Mouse (Mus musculus) spleen, adult 2 months (tissue): ENCODE data around the gene Elf2. TPM values are rescaled to one million over a fixed set of nuclear protein-coding genes. Genes with fewer than 3 reads are reported as not detected.
"Not testable (repeated sequence)": the region's sequence is repeated elsewhere in the genome, so short reads cannot be mapped to it uniquely, and the experiment has no call there.

Experiments
- DNase-seq, 2 experiments: peaks; one replicate each; pipeline versions ENCODE4 v3.0.0 to v3.0.0-alpha.2; 2012 to 2021; ENCODE audit warnings: low spot score in 2 of 2, low read depth in 1 of 2
- H3K27ac ChIP-seq: fragments of 200-500 bp; 2 replicates; pipeline ENCODE4 v1.5.1; 2012; ENCODE audit warnings: low read length, inconsistent platforms; ENCODE audit not compliant: insufficient read depth
- H3K27me3 ChIP-seq: fragments of 200-500 bp; 2 replicates; pipeline ENCODE4 v1.6.1; 2012; ENCODE audit warnings: mild to moderate bottlenecking, moderate library complexity, low read length, inconsistent platforms; ENCODE audit not compliant: control insufficient read depth, insufficient read depth
- H3K36me3 ChIP-seq: fragments of 200-500 bp; 2 replicates; pipeline ENCODE4 v1.6.1; 2012; ENCODE audit warnings: mild to moderate bottlenecking, low read length, inconsistent platforms; ENCODE audit not compliant: control insufficient read depth, insufficient read depth
- H3K4me1 ChIP-seq: fragments of 200-500 bp; 2 replicates; pipeline ENCODE4 v1.6.1; 2011; ENCODE audit warnings: inconsistent platforms; ENCODE audit not compliant: control insufficient read depth, insufficient read depth, insufficient read length
- H3K4me3 ChIP-seq: fragments of 200-500 bp; 2 replicates; pipeline ENCODE4 v1.5.1; 2011; ENCODE audit warnings: mild to moderate bottlenecking, inconsistent platforms; ENCODE audit not compliant: insufficient read depth, insufficient read length; ENCODE audit errors: extremely low read depth
- CTCF ChIP-seq: fragments of 200-500 bp; IDR thresholded peaks from 2 replicates; pipeline ENCODE4 v1.5.1; 2011; ENCODE audit warnings: mild to moderate bottlenecking, inconsistent platforms; ENCODE audit not compliant: insufficient read depth, insufficient read length, insufficient replicate concordance; ENCODE audit errors: extremely low read depth
- POLR2A ChIP-seq: fragments of 200-500 bp; IDR thresholded peaks from 2 replicates; pipeline ENCODE4 v1.6.1; 2011; ENCODE audit warnings: low read depth, low read length, inconsistent platforms
- WGBS: fragments of 180-500 bp; shearing (Covaris S2); methylation state at CpG from one replicate; pipeline ENCODE4 v1.1.7; 2018; 5-methylcytosine and 5-hydroxymethylcytosine counted together
- polyA plus RNA-seq: library from polyadenylated mRNA; depleted of rRNA; stranded (reverse); fragments of >200 nt; gene quantifications from 2 replicates; pipeline ENCODE4 v1.2.3, GENCODE M21; 2012

Gene Elf2
- polyA plus RNA-seq, 1 experiment: 36.6 TPM

- Histone ChIP-seq H3K27ac (no peak overlapping the region), H3K36me3 (peaks cover 14% of the 10 kb centered on the region), H3K4me1 (no peaks in the 10 kb centered on the region; the same call in 1 of the 2 replicates), H3K27me3 (no peaks in the 10 kb centered on the region), H3K4me3 (no peak overlapping the region)
- DNase-seq: no peak
- no peak for TF ChIP-seq CTCF
- TF ChIP-seq POLR2A: no peak
- 95% methylated on average over 7 of the region's 7 CpGs for WGBS
Observed at GRCm38 (mm10) chr3:51322326-51322725, 18.1 kb downstream of the Elf2 start.

GRCm38 (mm10) chr3:51321141-51321540 lies 19.3 kb downstream of the Elf2 start:
- 92% methylated on average over 5 of the region's 5 CpGs for WGBS
- no peaks in the 10 kb centered on the region for H3K27me3 ChIP-seq
- H3K4me3 ChIP-seq: no peak overlapping the region
- no peak for TF ChIP-seq POLR2A
- TF ChIP-seq CTCF: no peak
- no peak for DNase-seq
- no peaks in the 10 kb centered on the region for H3K4me1 ChIP-seq
- H3K27ac ChIP-seq: no peak overlapping the region
- peaks cover 14% of the 10 kb centered on the region for H3K36me3 ChIP-seq

- H3K27ac ChIP-seq, H3K27me3 ChIP-seq, H3K4me1 ChIP-seq, DNase-seq, H3K4me3 ChIP-seq: not testable (repeated sequence)
- 91% methylated on average over 3 of the region's 3 CpGs for WGBS
- peaks cover 13% of the 10 kb centered on the region for H3K36me3 ChIP-seq
Observed at GRCm38 (mm10) chr3:51318053-51318452, 22.4 kb downstream of the Elf2 start.

- no peak for TF ChIP-seq POLR2A
- TF ChIP-seq CTCF: no peak
- H3K36me3 ChIP-seq: peaks cover 8% of the 10 kb centered on the region
Observed at GRCm38 (mm10) chr3:51316876-51317275, 23.6 kb downstream of the Elf2 start.

GRCm38 (mm10) chr3:51311638-51312037 lies 28.8 kb downstream of the Elf2 start:
- Histone ChIP-seq H3K4me3 (no peak overlapping the region), H3K27ac (no peak overlapping the region), H3K27me3 (no peaks in the 10 kb centered on the region), H3K4me1 (no peaks in the 10 kb centered on the region), H3K36me3 (peaks cover 4% of the 10 kb centered on the region)
- DNase-seq: no peak
- TF ChIP-seq CTCF (no peak), POLR2A (no peak)
- WGBS: 31% methylated on average over 9 of the region's 9 CpGs

More at GRCm38 (mm10) chr3:51316876-51317275, 23.6 kb downstream of the Elf2 start:
- H3K27ac ChIP-seq: no peak overlapping the region
- no peak overlapping the region for H3K4me3 ChIP-seq
- no peaks in the 10 kb centered on the region for H3K27me3 ChIP-seq
- no peaks in the 10 kb centered on the region for H3K4me1 ChIP-seq
- DNase-seq: no peak
- WGBS: 87% methylated on average over 10 of the region's 10 CpGs

- H3K4me1 ChIP-seq: no peaks in the 10 kb centered on the region
- 85% methylated on average over 7 of the region's 7 CpGs for WGBS
- no peak for TF ChIP-seq CTCF
- TF ChIP-seq POLR2A: no peak
- H3K27ac ChIP-seq: no peak overlapping the region
- H3K4me3 ChIP-seq: no peak overlapping the region
- peaks cover 7% of the 10 kb centered on the region for H3K36me3 ChIP-seq
- no peaks in the 10 kb centered on the region for H3K27me3 ChIP-seq
- no peak for DNase-seq
Observed at GRCm38 (mm10) chr3:51310098-51310497, 30.4 kb downstream of the Elf2 start.

- Histone ChIP-seq H3K4me1 (no peaks in the 10 kb centered on the region; the same call in 1 of the 2 replicates), H3K36me3 (peaks cover 7% of the 10 kb centered on the region), H3K4me3 (no peak overlapping the region), H3K27ac (no peak overlapping the region), H3K27me3 (no peaks in the 10 kb centered on the region)
- no peak for TF ChIP-seq CTCF
- TF ChIP-seq POLR2A: no peak
- DNase-seq: no peak
- 85% methylated on average over 2 of the region's 2 CpGs for WGBS
Observed at GRCm38 (mm10) chr3:51306621-51307020, 33.8 kb downstream of the Elf2 start.
